Mouse (Mus musculus) Patski (cell line): ENCODE results near the gene 1700067P10Rik. TPM values are rescaled to one million over a fixed set of nuclear protein-coding genes. Genes with fewer than 3 reads are reported as not detected.
A peak's percentile ranks its signal among the peaks of the same experiment; 100 is the strongest.

Experiments
- ATAC-seq: fragments of 100-300 bp; one replicate; pipeline ENCODE4 v1.8.0; 2021
- CTCF ChIA-PET: fragments of 350-600 bp; sonication (Branson Sonifier 250); formaldehyde crosslinking; loops from one replicate; lab custom pipeline; 2022; ENCODE audit warnings: inconsistent platforms; lab: Charles Lee
- POLR2A ChIA-PET: fragments of 350-600 bp; sonication (Branson Sonifier 250); formaldehyde crosslinking; loops from one replicate; lab custom pipeline; 2022; ENCODE audit warnings: antibody characterized with exemption, inconsistent platforms; lab: Charles Lee
- DNase-seq: peaks from one replicate; pipeline ENCODE4 v3.0.0-alpha.2; 2011; ENCODE audit warnings: low read depth, low spot score
- H3K27me3 ChIP-seq: fragments of 371-371 bp; one replicate; pipeline ENCODE4 v1.5.1; 2021
- CTCF ChIP-seq: fragments of 100-300 bp; IDR thresholded peaks from one replicate; pipeline ENCODE4 v1.5.1; 2021
- in situ Hi-C: fragments of 300-500 bp; cut with MboI; formaldehyde crosslinking; loops from 3 replicates; pipeline ENCODE4 v1.11.1; 2018; ENCODE audit warnings: low pct_unique_long_range_greater_than_20kb, mixed read lengths
- polyA plus RNA-seq: library from polyadenylated mRNA; unstranded; gene quantifications from one replicate; pipeline ENCODE4 v1.2.3, GENCODE M21; 2021

Gene 1700067P10Rik
- polyA plus RNA-seq, 1 experiment from 2014 or later, result not detected

- peak; percentile 69 for TF ChIP-seq CTCF
- no peaks in the 10 kb centered on the region for H3K27me3 ChIP-seq
- POLR2A ChIA-PET, result no interaction called here
- in situ Hi-C loops, result loop anchor here (25.0 kb wide), 1 partner anchor 227 kb away; the partner anchor contains the start of gene Trem2
- ATAC-seq, result no peak
- no peak for DNase-seq
- CTCF ChIA-PET, result interaction anchor here (2.5 kb wide), 1 partner anchor 10 kb away, joined by 7 read pairs; no protein-coding TSS in a partner anchor
Measured at GRCm38 (mm10) chr17:48110547-48111287, 21.6 kb downstream of the 1700067P10Rik start.

- no peak for TF ChIP-seq CTCF
- in situ Hi-C loops, result loop anchor here (25.0 kb wide), 1 partner anchor 219 kb away; the partner anchor contains the start of gene Trem2
- ATAC-seq (no peak), DNase-seq (no peak)
- no peaks in the 10 kb centered on the region for H3K27me3 ChIP-seq
- ChIA-PET POLR2A (no interaction called here), CTCF (no interaction called here)
Measured at GRCm38 (mm10) chr17:48118570-48118969, 29.5 kb downstream of the 1700067P10Rik start.

- TF ChIP-seq CTCF, result peak; percentile 92
- in situ Hi-C loops, result loop anchor here (5.0 to 25.0 kb wide), 2 partner anchors 38 to 218 kb away; partner anchors contain the start of gene Trem2
- ATAC-seq (no peak), DNase-seq (no peak)
- POLR2A ChIA-PET, result no interaction called here
- H3K27me3 ChIP-seq, result no peaks in the 10 kb centered on the region
- CTCF ChIA-PET, result interaction anchor here (0.6 to 1.3 kb wide), 8 partner anchors 10 to 217 kb away, joined by 3 to 6 read pairs (median 3); no protein-coding TSS in a partner anchor
Measured at GRCm38 (mm10) chr17:48119656-48120055, 30.5 kb downstream of the 1700067P10Rik start.

- ATAC-seq, result no peak
- CTCF ChIA-PET, result interaction anchor here (1.2 kb wide), 1 partner anchor 39 kb away, joined by 6 read pairs; no protein-coding TSS in a partner anchor
- POLR2A ChIA-PET, result no interaction called here
- in situ Hi-C loops, result loop anchor here (5.0 to 25.0 kb wide), 2 partner anchors 37 to 217 kb away; partner anchors contain the start of gene Trem2
- DNase-seq, result no peak
- no peak for TF ChIP-seq CTCF
- H3K27me3 ChIP-seq, result no peaks in the 10 kb centered on the region
Measured at GRCm38 (mm10) chr17:48120456-48120855, 31.3 kb downstream of the 1700067P10Rik start.

GRCm38 (mm10) chr17:48132810-48133209 is 43.7 kb downstream of the 1700067P10Rik start:
- CTCF ChIA-PET, result no interaction called here
- H3K27me3 ChIP-seq, result no peaks in the 10 kb centered on the region
- in situ Hi-C loops, result no loop called here
- no peak for TF ChIP-seq CTCF
- POLR2A ChIA-PET, result no interaction called here
- no peak for DNase-seq
- ATAC-seq, result no peak

Other genes with a start within 250 kb of the 1700067P10Rik start
- gene Foxp4, start 164.7 kb upstream of the 1700067P10Rik start, polyA plus RNA-seq, result 49.9 TPM
- not detected for gene 1700122O11Rik, start 51.0 kb upstream of the 1700067P10Rik start, polyA plus RNA-seq
- not detected for gene 9830107B12Rik, start 56.9 kb downstream of the 1700067P10Rik start, polyA plus RNA-seq
- 0.09 TPM for gene A530064D06Rik, start 78.0 kb downstream of the 1700067P10Rik start, polyA plus RNA-seq
- not detected for gene Trem1, start 143.4 kb downstream of the 1700067P10Rik start, polyA plus RNA-seq
- 0.06 TPM for gene Trem3, start 158.5 kb downstream of the 1700067P10Rik start, polyA plus RNA-seq
- not detected for gene Treml4, start 175.0 kb downstream of the 1700067P10Rik start, polyA plus RNA-seq
- not detected for gene Treml2, start 210.2 kb downstream of the 1700067P10Rik start, polyA plus RNA-seq
- 0.03 TPM for gene B430306N03Rik, start 226.8 kb downstream of the 1700067P10Rik start, polyA plus RNA-seq